Mouse (Mus musculus) thymus, postnatal 36 days (tissue): ENCODE data around the gene Utp14b.
A peak's percentile ranks its signal among the peaks of the same experiment; 100 is the strongest.

Source experiments
- DNase-seq, 2 experiments: peaks; one replicate each; pipeline ENCODE4 v3.0.0; 2022; ENCODE audit warnings: mixed read lengths in 2 of 2

Utp14b gene

DNA sequence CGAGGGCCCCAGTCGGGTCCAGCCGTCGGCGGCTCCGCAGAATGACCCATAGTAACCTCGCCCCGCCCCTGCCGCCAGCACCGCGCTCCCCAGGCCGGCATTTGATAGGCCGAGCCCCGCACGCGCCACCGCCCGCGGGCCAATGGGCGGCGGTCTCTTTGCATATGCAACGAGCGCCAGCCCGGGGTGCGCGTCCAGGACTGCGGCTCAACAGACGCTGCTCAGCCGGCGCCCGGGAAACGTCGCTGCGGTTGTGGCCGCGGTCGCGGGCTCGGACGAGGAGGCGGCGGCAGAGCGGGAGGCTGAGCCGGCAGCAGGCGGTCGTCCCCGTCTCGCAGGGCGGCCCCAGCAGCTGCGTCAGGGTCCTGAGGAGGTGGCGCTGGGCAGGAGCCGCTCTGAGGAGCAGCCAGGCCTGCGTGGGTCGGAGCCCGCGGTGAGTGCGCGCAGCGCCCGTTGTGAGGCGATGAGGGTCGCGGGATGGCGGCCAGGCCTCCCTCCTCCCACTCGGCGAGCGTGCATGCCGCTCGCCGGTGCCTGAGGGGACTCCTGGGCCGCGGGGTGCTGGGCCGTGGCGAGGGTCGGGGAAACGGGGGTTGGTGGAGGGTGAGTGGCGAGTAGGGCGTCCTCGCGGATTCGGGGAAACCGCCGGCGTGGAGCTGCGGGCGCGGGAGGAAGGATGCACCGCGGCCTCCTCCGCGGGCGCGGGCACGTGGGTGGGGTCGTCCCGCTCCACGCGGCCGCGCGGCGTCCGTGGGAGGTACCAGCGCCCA lies at the start of gene Utp14b, which contains the start of gene Acsl3:
TSS of gene Utp14b (plus strand) at position 368 of the 770 bp plus-strand sequence.
TSS of gene Acsl3 (plus strand) at position 155 of the 770 bp plus-strand sequence.
- peak; percentile 94 to 96 for DNase-seq

DNA sequence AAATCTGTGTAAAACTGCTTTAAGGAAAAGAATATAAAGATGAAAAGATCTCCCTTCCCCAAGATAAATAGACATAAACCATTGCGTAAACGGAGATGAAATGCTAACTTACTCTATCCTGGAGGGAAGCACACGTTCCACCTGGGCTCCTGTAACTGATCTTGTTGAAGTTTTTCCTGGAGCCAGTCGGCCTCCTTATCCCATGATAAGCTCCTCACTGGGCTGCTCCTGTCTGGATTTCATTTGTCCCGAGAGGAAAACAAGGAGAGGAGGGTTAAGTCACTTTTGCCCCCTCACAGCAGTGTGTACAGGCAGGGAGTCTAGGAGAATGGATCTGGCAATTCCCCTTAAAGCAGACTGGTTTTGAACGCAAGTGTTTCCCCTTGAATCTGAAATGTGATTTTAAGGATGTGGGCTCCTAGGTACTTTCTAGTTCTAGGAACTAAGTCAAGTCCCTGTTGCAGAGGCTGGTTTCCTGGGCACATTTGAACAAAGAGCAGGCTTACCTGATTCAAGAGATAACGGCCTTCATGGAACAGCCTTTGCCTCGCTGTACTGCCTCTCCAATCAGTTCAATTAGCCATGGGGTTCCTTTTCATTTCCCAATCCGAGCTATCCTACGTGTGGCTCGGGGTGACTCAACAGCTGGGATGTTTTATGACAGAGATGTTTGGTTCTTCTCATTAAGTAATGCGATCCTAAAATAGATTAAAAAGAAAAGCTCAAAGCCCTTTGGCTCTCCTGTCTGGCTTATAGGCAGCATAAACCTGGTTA lies 48.5 kb upstream of the Utp14b start:
- DNase-seq, result no peak

DNA sequence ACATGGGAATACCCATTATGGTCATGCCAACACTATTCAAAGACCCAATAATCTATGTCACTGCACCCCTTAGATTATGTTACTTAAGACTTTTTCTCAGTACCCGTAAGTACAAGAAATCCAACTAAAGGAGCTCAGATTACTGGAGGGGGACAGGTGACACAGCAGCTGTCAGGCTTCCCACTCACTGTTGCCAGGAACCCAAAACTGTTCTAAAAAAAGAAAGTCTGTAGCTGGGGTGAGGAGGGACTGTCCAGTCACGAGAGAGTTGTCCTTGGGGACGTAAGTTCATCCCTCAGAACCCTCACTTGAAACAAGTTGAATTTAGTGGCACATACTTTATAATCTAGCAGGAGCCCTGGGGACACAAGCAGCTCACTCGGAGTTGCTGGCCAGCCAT lies 46.8 kb upstream of the Utp14b start:
- DNase-seq, result no peak

DNA sequence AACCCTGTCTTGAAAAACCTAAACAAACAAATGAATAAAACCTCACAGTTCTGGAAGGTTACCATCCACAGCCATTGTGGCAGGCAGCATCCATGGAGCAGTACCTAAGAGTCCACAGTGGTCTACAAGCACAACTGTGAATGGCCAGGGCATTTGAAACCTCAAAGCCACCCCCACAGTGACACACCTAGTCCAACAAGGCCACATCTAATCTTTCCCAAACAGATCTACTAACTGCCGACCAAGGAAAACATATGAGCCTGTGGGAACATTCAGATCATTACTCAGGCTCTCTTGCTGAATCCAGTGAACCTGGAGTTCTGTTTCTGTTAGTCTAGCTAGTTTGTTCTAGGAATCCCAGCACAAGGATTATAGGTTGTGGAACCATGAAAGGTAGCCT lies 44.9 kb upstream of the Utp14b start:
- no peak for DNase-seq

DNA sequence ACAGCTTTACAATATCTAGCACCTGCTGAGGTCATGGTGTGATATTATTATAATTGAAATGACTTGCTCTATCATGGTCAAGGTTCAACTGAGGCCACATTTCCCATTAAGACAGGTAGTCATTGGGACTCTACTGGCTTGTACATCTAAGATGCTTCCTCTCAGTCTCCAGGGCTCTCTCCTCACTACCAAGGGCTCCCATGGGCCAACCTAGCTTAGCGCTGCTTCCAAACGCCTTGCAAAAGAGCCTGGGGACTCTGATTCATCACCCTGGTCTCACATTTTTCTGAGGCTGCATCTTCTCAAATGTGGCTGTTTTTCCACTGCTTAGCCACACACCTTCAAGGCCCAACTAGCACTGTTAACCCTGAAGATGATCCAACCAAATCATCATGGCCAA lies 33.5 kb upstream of the Utp14b start:
- DNase-seq, result no peak

DNA sequence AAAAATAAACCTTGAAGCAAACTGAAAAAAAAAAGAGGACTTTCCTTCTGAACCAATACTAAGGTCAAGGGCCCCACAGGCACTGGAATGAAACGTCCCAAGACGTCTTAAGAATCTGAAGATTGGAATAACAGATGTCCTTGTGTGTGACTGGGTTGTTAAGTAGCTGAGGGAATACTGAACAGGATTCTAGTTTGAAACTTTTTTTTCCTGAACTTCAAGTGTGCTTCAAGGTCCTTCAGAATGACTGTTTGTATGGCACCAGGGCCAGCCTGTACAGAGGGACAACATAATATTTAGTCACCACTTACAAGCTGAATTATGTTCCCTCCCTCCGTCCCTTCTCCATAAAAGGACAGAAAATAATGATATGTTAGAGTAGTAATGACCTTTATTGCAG lies 23.4 kb upstream of the Utp14b start:
- DNase-seq, result no peak

DNA sequence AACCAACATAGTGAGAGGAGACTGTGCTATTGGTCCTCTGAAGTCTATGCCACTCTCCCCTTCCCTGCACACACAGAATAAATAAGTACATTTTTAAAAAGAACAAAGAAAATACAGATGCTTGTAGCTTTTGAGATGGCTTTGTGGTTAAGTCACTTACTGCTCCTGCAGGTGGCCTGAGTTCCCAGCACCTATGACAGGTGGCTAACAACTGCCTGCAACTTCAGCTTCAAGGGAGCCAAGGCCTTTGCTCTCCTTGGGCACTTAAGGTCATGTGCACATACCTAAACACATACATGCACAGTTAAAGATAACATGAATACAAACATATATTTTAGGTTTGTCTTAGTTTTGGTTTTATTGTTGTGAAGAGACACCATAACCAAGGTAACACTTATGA lies 17.0 kb upstream of the Utp14b start:
- DNase-seq, result peak; percentile 4 to 51

DNA sequence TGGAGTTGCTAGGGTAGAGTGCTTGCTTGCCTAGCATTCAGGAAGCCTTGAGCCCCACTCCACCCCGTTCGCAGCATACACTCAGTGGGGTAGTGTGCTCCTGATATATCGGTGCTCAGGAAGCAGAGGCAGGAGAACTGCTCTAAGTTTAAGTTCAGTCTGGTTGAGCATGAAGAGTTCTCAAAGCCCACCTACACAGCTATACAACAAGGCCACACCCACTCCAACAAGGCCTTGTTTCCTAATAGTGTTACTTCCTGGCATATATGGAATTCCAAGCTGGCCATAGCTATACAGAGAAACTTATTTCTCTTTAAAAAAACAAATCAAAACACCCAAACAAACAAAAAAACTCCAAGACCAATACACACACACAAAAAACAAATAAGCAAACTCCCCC lies 16.0 kb upstream of the Utp14b start:
- DNase-seq, result no peak

DNA sequence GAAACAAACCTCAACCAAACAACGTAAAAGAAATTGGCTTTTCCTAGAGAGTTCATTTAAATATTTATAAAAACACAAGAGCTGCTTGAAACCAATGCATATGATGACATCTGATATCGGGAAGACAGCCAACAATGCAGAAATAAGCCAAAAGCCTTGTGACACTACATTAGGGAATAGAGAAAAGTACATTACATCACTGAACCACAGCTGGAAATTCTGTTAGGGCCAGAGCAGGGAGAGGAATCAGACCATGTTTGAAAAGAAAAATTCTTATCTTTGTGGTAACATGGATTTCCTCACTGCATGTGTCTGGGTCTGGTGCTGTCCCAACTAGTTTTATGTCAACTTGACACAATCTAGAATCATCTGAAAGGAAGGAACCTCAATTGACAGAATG lies 15.6 kb upstream of the Utp14b start:
- no peak for DNase-seq

DNA sequence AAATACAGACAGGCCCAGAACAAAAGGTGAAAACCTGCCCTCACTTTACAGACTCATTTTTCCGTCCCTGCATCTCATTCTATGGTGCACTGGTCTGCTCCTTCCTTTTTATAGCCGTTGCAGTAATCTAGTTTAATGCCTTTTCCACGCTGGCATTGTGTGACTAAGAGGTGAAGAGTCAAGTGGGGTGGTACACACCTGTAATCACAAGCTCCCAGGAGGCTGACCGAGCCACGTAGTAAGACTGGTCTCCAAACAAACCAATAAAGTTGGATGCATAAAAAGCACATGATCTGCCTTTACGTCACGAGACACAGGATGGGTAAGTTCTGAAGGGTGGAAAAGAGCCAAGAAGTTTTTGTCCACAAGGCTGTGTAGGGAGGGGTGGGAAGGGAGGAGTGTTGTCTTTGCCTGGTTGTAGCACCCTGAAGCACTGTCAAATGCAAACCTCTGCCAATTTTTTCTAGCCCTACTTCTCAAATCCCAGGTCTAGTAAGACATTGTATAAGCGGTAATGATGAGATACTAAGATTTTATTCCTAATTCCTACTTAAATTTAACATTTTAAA lies 10.4 kb upstream of the Utp14b start:
- DNase-seq, result no peak

DNA sequence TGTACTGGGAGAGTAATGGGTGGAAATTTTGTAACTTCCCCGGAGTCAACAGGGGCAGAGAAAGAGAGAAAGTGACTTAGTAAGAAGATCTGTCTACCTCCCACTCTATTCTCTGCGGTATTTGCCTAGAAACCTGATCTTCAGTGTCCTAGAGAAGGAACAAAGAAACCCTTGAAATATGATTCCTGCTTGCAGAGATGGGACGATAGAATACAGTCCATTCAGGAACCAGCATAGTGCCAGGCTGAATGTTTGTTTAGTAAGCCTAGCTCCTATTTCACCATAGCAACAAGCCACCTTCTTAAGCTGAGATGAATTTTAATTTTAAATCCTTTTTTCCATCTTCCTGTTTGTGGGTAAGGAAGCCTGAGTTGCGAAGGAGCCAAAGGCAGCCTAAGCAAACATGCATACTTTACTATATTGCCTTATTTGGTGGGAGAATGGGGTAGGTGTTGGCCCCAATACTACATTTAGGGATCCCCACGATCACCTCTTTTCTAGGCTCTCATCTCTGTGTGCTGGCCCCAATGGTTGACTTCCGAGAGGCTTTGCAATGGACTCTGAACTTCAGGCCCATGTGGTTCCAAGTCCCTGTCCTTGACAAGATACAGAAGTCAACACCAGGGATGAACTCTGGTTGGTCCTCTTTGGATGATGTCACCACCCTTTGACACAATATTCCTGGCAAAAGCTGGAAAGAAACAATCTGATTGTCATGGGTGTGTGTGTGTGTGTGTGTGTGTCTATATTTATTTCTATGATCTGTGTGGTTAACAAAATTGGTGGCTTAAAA lies 8.4 kb upstream of the Utp14b start:
- DNase-seq, result no peak

DNA sequence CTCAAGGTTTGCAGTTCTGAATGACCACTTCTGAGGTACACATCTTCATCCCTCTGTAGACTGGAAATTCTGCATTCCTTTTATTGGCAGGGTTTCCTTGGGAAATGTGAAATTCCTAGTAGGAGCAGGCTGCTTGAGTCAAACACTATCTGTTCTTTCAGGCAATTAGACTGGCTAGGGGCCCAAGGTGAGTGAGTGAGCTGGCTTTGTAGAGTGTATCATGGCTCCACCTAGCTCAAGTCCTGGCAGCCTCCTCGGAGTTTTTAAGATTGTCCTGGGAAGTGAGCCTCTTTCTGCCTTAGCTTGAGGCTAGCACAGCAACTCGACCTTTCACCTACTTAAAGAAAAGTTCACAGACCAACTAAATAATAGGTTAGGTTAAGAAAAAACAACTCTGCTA lies 1.4 kb upstream of the Utp14b start:
- no peak for DNase-seq

DNA sequence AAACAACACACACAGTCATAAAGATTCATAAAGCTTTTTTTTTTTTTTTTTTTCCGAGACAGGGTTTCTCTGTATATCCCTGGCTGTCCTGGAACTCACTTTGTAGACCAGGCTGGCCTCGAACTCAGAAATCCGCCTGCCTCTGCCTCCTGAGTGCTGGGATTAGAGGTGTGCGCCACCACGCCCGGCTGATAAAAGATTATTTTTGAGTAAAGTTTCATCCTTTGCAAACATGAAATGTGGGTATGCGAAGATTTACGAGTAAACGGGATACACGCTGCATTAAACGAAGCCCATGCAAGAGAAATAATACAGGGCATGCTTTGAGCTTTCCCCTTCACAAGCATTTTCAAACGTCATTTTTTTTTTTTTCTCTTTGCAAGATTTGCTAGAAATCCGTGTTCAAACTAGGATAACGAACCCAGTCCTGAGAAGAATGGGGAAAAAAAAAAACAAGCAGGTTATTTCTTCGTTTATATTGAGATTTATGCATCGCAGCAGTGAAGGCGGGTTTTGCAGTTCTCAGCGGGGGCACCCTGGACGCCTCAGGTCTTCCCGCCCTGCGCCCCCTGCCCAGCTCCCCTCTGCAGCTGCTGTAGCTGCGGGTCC lies 713 bp upstream of the Utp14b start:
- no peak for DNase-seq

DNA sequence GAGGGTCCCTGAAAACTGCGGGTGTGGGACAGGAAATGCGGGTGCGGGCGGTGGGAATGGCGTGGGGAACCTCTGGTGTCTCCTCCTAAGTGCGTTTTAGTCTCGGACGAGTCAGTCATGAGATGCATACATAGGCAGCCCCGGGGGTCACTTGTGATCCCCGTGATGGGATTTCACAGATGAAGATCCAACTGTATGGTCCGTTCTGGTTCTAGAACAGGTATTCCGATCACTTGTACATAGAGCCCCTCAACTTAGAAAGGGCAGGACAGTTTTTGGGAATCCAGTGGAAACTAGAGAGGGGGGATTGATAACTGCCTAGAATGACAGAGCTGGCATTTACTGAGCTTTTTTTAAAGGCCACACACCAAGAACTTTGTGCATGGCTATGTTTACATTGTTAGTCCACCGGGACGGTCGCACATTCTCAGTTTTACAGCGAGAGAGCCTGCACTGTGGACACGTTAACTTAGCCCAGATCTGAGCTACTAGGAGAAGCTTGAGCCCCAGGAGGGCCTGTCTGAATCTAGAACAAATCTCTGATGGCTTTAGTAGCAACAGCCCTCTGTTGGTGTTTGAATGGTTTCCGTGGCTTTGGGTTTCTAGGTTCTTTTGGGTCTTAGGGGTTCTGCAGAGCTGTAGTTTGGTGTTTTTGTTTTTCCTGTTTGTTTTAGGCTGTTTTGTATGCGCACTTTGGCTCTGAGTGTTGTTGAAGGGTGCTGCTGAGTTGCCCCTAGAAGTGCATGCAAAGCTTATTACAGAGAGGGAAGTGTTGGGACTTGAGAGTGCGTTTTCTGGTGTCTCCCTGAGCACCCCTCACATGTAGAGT lies 817 bp downstream of the Utp14b start:
- peak in 1 of 2 experiments; percentile 17 for DNase-seq

DNA sequence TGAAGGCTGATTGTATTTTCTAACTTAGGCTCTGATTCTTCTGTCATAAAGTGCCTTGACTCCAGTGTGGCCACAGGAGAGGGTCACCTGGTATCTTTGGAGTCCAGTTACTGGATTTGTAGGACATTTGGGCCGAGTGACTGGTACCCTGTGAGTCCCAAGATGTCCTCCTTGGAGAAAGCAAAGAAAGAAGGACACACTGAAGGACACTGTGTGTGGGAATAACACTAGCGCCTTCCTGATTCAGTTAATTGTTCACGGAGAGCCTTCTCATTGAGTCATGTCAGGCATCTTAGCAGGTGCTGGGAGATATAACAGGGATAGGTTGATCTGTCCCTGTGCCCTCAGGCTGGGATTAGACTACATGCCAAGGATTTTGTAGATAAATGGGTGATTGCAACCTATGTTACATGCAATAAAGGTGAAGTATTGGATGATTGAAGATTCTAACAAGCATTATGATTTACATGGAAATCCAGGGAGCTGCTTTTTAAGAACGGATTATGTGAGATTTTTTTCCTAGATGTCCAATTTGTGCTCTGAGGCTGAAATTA lies 1.5 kb downstream of the Utp14b start:
- no peak for DNase-seq

DNA sequence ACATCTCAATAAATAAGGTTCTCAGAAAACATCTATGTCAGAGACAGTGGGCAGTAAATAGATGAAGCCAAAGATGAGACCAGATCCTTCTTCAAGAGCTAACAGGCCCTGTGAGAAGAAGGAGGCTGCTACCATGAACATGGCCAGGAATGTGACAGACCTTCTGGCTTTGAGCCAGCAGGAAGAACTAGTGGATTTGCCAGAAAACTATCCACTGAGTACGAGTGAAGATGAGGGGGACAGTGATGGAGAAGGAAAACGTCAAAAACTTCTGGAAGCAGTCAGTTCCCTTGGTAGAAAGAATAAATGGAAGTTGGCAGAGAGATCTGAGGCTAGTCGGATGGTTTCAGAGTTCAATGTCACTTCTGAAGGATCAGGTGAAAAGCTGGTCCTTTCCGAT lies 6.5 kb downstream of the Utp14b start:
- no peak for DNase-seq

DNA sequence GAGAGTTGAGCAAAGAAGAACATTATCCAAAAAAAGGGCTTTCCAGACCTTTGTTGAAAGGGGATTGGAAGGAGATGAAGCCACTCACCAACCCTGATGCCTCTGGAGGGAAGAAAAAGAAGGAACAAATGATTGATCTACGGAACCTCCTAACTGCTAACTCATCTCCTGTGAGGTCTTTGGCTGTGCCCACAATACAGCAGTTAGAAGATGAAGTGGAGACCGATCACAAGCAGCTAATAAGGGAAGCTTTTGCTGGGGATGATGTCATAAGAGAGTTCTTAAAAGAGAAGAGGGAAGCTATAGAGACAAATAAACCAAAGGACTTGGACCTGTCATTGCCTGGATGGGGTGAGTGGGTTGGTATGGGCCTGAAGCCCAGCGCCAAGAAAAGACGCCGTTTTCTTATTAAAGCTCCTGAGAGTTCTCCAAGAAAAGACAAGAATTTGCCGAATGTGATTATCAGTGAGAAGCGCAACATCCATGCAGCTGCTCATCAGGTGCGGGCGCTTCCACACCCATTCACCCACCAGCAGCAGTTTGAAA lies 8.2 kb downstream of the Utp14b start:
- DNase-seq, result no peak

DNA sequence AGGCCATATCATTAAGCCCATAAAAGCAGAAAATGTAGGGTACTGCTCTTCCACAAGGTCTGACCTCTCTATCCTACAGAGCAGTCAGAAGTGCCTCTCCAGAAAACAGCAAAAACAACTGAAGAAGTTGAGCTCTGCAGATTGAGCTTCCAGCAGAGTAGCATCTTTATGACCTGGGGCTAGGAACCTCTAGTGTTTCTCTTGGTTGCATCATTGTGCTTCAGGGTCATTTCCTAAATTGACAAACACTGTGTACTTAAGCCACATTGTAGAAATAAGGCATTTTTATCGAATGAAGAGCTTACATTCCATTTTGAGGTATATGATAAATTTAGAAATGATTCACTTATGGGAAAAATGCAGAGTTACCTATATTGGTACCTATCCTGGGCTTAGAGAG lies 8.7 kb downstream of the Utp14b start:
- no peak for DNase-seq

DNA sequence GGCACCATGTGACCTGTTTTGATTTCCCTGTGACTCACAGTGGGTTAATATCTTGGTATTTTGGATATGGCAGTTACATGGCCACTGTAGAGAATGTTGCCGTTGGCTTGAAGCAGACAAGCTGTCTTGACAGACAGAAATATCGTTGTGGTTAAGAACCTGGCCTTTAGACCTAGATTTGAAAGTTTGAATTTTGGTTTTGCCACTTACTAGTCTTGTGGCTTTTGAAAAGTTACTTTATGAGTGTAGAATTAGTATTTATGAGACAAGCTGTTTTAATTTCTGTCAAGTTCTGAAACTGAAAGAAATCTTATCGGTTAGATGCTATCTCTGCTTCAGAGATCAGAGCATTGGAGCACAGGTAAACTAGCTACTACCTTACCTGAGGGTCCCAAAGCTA lies 24.5 kb downstream of the Utp14b start:
- DNase-seq, result no peak

DNA sequence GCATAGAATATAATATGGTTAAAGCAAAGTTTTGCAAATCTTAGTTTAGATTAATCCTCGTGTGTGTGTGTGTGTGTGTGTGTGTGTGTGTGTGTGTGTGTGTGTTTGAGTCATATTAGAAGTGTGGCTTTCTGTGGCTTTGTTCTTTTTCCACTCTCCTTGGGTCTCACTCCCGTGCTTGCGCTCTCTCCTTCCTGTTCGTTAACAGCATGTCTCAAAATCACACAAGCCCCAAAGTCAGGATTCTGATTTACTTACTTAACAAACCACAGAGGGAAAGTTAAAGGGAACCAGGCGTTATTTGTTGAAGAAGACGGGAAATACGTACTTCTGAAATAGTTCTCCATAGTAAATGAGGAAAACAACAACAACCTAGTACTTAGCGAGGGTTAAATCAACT lies 26.3 kb downstream of the Utp14b start:
- DNase-seq, result no peak

DNA sequence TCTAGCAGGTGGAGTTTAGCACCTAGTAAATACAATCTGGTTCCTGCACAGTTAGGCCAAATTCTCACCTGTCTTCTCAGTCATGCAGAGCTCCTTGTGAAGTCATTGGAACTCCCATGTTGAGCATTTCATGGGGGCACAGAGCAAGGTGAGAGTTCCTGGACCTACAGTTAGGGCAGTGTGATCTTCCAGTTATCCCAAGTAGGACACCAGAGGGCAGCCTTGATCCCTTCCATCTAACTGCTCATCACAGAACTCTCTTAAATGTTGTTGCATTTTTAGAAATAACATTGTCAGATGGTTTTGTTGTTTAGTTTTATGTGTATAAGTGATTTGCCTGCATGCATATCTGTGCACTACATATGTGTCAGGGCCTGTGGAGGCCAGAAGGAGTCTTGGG lies 29.0 kb downstream of the Utp14b start:
- DNase-seq, result peak in 1 of 2 experiments; percentile 12
